Mouse (Mus musculus) left cerebral cortex, adult 8-10 months (tissue): Measurements from ENCODE around the gene Wdr24. TPM values are rescaled to one million over a fixed set of nuclear protein-coding genes. Genes with fewer than 3 reads are reported as not detected.

Experiments used
- DNase-seq, 2 experiments: peaks; one replicate each; pipeline ENCODE4 v3.0.0; 2022; ENCODE audit warnings: low spot score in 2 of 2
- total RNA-seq, 4 experiments: library from RNA; stranded (reverse); gene quantifications; 2 replicates each; pipeline ENCODE4 v1.2.4; 2022

Wdr24 gene
- total RNA-seq, 4 experiments from 2014 or later, result 22.1 to 28.5 (median 26.8) TPM

DNA sequence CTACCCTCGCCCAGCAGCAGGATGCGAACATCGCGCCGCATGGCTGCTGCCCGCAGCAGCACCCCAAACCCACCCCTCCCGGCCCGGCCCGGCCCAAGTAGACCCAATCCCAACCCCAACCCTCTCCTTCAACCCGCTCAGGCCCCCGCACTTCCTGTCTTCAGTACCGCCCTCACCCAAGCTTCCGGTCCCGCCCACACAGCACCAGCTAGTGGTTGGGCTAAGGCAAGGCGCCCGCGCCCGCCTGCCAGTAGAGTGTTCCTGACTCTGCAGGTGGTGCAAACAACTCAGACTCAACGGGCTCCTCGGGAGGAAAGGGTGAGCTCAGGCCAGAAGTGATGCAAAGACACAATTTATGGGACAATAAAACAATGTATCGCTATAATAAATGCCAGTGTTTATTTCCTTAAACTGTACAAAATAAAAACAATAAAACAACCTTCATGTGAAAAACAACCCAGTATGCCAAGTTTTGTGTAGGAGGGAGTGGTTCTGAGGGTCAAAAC is 21.0 kb downstream of the Wdr24 start, which contains the start of gene Rhot2:
Rhot2 (minus strand) TSS at position 456 of the 506 bp plus-strand sequence.
- peak; percentile 78 to 94 for DNase-seq

DNA sequence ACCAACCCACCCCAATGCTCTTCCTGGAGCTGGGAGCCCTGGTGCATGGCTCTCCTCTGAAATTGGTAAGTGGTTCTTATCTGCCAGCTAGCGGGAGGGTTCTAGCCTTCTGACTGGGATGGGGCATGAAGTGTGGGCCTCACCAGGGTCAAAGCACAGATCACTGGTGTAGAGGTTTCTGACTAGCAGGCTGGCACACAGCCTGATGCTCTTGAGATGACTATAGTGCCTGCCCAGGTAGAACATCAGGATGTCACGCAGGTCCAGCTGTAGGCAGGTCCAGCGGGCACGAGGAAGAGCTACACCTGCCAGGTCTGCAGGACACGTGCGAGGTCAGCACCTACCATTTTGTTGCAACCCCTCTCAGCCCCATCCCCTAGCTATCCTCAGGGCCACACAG is 36.8 kb downstream of the Wdr24 start:
- DNase-seq, result no peak

DNA sequence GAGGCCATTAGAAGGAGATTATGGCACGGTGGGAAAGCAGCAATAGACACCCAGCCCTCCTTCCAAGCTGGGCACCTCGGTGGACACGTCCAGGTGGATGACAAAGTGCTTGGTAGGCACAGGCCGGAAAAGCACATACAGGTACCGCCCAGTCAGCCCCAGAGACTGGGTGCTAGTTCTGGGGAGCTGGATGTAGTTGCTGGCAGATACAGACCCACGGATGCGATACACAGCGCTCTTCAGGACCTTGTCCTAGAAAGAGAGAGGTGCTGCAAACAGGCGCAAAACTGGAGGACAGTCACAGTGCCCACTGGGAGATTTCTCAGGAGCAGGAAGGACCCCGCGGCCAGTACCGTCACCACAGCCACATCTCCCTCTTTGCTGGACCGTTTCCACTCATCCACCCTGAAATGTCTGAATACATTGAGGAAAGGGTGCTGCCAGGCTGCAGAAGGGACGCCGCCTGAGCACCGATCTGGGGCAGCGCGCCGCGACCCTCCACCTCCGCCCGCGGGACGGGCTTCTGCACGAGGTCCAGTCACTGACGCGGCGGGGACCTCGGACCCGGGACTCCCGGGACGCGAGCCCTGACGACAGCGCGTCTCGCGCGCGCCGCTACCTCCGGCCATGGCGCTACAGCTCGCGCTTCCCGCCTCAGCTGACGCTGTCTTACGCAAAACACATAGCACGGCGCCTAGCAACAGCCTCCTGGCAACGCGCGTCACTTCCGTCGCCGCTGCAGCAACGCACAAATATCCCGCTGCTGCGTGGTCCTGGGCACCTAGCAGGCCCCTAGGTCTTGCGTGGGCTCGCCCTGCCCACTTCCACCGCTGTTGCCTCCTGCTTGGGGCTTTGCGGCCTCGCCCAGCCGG is 37.6 kb downstream of the Wdr24 start, which contains the start of gene Wdr90:
Wdr90 (minus strand) TSS at position 670 of the 872 bp plus-strand sequence.
- peak; percentile 85 to 93 for DNase-seq

DNA sequence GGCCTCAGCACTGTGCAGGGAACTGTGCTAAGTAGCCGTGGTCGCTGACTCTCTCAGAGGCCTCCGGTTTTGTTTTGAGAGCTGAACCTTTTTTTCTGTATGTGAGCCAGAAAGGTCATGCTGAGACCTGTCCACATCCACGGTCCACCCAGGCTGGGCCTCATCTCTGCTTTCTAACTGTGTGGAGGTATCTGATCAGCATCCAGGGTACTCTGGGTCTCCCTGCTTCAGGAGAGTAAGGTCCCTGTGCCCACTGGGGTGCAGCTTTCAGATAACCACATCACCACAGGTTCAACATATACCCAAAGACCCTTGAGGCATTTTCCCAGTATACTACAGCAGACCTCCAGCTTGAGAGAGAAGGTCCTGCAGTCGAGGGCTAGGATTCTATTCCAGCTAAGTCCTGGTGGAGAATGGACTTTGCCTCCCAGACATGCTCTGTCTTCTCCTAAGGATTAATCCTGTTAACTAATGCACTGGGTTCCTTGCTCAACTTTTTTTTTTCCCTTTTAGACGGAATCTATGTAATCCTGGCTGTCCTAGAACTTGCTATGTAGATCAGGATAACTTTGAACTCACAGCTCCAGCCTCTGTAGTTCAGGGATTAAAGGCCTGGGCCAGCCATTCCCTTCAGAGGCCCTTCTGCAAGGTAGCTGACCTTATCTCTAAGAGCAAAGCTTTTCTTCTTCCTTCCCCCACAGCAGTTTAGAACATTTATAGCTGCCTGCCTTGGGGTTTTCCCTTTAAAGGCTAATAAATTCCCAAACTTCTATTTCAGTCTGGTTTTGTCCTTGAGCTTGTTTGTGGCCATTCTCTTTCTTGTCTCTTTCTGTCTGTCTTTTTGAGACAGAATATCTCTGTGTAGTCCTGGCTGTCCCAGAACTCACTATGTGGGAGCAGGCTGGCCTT is 38.5 kb downstream of the Wdr24 start:
- no peak for DNase-seq

DNA sequence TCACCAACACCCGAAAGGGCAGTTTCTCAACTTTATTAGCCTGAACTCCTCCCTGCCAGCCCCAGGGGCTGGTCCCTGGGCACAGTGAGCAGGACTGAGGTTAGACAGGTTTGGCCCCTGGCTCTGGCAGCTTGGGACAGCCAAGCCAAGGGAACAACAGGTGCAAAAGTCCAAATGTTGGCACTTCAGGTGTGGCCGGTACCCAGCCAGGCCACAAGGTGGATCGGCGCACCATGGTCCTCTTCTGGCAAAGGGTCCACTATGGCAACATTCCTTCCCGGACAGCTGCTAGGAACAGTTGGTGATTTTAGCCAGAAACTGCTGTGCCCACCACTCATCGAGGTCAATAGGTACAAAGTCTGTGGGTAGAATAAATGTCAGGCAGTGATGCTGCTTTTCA is 40.3 kb downstream of the Wdr24 start:
- DNase-seq, result no peak

DNA sequence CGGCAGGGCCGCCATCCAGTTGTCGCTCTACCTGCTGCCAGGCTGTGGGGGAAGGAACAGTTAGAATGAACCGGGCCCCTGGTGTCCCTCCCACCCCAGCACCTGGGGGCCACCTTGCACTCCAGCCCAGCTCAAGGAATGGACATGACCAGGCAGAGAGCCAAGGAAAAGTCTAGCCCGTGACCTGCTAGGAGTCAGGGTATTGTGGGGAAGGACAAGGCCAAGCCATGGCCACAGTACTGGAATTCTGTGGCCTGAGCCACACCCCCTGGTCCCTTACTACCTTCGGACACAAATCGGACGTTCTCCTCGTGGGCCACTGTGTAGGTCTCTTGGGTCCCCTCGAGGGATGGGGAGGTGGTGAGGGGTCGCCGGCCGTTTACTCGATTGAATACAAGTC is 40.9 kb downstream of the Wdr24 start:
- DNase-seq, result no peak

DNA sequence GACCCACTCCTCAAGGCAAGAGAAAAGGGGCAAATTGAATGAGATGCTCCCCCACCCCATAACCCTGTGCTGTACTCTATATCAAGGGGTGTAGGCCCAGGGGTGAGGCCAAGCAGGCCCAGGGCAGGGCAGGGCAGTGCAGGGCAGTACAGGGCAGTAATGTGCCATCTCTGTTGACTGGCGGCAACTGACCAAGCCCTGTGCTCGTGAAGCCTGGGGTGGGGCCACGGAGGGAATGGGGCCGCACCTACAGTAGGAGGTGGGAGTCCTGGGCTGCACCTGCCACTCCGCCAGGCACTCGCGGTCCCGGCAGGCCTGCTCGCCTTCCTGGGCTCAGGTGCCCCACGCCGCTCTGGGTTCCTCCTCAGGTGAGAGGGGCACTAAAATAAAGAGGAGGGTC is 41.9 kb downstream of the Wdr24 start:
- DNase-seq, result no peak

DNA sequence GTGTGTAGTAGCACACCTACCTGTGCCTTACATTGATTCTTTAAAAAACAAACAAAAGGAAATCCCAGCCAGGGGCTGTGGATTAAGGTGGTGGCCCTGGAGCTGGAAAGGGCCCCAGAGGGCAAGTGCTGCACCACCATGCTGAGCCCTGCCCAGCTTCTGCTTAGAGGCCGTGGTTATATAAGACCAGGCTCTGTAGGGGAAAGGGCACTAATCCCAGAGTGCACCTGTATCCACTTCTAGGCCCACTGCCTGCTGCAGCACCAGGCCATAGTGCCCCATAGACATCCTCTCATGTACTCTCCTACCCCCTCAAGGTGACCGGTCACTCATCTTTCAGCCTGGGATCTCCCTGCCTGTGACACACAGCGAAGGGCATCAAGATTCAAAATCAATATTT is 42.7 kb downstream of the Wdr24 start:
- no peak for DNase-seq

DNA sequence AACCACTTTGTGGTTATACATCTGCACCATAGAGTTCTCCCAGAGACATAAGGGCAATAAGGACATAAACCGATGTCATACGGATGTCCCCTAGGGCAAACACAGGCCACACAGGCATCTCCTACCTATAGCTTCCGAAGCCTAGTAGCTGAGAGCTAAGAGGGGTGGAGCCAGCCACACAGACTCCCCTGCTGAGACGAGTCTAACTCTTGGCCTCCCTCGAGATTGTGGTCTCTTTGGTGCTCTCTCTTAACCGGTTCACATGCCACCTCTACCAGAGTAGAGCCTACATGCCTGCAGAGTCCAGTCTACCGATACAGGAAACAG is 44.0 kb downstream of the Wdr24 start:
- no peak for DNase-seq

DNA sequence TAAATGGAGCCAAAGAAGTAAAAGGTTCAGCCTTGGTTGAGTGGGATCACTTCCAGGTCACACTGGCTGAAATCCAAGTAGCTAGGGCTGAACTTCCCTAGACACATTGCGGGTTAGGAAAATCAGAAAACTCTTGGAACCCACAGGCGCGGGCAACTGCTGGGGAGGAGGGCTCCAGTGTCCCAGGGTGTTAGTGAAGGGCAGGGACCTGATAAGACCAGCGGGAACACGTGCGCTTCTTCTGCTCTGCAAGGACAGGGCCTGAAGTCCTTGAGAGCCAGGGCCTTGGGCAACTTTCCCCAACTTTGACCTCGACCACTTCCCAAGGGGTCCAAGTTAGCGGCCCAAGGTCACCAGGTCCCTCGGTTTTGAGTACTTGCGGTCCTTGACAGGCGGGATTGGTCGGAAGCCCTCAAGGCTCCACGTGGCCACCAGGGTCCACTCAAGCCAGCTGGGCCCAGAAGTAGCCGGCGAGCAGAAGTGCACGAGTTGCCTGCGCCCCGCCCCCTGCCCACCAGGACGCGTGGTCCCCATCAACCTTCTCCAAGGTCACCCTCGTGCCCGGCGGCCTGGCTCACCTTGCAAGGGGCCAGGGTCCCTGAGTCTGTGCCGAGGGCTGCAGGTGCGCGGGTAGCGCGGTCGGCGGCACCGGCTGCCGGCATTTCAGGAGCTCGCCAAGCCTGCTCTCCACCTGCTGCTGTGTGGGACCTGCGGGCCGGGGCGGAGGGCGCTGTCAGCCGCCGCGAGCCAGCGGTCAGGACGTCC is 44.6 kb downstream of the Wdr24 start:
- DNase-seq, result peak in 1 of 2 experiments; percentile 16

DNA sequence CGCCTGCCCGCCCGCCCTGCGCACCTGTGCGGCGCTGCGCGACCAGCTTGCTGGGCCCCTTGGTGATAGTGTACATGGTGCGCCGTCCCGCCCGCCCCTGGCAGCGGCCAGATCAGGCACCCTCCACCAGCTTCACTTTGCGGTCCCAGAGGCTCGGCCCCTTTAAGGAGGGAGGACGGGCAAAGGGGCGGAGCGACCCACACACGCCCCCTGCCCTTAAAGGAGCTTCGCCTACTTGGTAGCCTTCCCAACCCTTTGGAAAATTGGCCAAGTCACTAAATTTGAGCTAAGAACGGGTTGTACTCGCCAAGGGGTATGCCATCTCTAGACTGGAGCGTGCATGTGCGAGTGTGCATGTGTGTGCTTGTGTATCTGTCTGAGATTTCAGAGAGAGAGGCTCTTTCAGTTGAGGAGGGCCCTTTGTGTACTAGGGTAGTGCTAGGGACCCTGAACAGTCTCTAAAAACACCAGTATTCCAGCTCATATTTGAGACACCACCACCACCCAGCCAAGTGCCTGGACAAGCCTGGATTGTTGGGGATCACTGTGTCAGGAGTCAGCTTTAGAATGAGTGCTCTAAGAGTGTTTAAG is 45.3 kb downstream of the Wdr24 start, which contains the start of gene Mcrip2:
Mcrip2 (minus strand) TSS at position 164 of the 591 bp plus-strand sequence.
- DNase-seq, result peak; percentile 69 to 73

DNA sequence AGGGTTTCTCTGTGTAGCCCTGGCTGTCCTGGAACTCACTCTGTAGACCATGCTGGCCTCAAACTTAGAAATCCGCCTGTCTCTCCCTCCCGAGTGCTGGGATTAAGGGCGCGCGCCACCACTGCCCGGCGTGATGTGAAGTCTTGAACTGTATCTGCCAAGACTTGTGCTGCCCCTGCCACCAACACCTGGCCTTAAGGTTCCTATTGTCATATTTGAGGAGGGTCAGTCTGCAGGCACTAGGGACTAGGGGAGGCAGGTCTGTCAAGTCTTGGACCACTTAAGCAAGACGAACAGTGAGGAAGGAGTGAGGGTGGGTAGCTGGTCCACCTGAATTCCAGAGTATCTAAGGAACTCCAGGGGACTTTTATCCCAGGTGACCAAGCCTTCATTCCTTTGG is 46.1 kb downstream of the Wdr24 start:
- DNase-seq, result peak in 1 of 2 experiments; percentile 5

DNA sequence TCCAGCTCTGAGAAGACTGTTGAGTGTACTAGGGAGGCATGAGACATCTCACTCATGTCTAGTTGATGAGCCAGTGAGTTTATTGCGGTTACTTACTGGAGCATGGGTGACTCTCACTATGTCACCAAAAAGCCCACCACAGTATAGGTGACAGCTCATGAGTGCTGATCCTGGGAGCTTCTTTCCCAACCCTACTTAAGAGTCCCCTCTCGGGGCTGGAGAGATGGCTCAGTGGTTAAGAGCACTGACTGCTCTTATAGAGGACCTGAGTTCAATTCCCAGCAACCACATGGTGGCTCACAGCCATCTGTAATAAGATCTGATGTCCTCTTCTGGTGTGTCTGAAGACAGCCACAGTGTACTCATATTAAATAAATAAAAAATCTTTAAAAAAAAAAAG is 46.5 kb downstream of the Wdr24 start:
- DNase-seq, result peak in 1 of 2 experiments; percentile 4

DNA sequence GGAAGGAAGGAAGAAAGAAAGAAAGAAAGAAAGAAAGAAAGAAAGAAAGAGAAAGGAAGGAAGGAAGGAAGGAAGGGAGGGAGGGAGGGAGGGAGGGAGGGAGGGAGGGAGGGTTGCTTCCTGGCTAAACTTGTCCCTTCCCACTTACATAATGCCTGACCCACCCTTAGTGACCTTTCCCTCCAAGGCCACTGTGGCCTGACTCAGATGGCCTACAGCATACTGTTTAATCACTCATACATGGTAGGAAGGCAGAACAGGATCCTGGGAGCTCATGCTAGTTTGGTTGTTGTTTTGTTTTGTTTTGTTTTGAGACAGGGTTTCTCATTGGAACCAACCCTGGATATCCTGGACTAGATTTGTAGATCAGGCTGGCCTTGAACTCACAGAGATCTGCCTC is 48.1 kb downstream of the Wdr24 start:
- peak in 1 of 2 experiments; percentile 4 for DNase-seq

DNA sequence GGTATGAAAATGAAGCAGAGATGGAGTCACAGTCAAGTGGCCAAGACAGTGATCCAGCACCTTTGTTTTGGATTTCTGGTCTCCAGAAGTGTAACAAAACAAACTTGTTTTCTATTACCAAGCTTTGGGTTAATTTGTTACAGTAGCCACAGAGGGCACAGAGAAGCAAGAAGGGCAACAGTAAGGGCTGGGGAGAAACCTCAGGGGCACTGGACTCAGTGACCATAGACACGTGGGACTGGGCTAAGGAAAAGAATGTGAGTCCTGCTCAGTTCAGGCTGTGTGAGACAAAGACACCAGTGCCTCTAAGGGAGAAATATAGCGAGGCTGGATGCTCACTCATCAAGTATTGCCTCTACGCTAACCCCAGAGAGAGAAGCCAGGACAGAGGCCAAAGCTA is 49.2 kb downstream of the Wdr24 start:
- no peak for DNase-seq

DNA sequence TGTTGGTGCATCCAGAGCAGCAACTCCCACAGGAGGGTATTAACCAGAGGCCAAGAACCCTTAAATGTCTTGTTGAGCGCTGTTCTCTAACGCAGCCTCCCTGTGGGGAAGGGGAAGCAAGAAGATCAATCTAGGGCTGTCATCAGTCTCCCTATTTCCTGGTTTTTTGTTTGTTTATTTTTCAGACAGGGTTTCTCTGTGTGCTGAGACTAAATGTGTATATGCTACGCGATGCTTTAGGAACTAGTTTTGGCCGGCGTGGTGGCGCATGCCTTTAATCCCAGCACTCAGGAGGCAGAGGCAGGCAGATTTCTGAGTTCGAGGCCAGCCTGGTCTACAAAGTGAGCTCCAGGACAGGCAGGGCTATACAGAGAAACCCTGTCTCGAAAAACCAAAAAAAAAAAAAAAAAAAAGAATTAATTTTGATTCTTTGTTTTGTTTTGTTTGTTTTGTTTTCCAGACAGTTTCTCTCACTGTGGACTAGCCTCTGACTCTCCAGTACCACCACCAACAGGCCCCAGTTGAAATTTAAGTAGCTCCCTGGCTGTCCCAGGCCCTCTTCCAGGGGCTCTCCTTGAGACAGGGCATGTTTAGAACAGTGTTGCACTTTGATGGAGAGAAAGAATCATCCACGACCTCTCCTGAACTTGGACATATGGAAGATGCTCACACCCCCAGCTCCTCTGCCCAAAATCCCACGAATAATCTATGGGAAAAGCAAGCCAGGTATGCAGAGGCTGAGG is 50.1 kb downstream of the Wdr24 start:
- no peak for DNase-seq

DNA sequence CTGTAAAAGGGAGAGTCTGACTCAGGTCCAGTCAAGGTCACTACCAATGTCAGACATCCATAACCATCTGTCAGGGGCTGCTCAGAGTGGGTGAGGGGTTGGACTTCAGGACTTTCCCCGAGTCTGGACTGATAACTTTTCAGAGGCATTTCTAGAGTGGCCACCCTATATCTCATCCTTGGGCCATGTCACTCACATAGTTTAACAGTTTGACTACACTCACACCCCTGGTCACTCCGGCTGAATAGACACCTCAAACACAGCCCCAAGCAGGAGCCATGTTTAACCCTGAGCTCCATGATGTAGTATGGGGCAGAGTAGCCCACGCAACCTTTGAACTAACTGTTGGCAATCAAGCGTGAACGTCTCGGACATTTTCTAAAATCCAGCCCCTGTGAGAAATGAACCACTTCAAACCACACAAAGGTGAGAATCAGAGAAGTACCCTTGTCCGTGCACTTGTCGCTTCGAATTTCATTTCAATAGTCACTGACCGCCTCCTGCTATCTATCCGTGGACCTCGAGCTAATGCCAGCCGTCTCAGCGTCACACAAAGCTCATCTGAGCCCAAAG is 50.8 kb downstream of the Wdr24 start:
- no peak for DNase-seq

DNA sequence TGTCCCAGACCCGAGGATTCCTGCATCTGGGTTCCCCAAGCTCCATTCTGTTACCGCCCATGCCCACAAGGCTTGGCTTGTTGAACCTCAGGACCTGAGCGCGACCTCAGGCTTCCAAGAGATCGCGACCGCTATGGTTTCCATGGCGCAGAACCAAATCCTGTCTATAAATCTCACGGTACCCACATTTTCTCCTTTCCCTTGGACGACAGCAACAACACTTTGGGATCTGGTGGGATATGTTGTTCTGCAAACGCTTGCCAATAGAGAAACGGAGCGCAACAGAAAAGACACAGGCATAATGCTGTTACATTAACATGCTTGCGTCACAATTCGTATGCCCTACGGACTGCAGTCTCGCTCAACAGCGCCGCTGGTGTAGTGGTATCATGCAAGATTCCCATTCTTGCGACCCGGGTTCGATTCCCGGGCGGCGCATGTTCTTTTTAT is 51.3 kb downstream of the Wdr24 start, which contains the start of gene Mettl26:
Mettl26 (plus strand) TSS at position 354 of the 450 bp plus-strand sequence.
- DNase-seq, result peak; percentile 89 to 100
